Mouse (Mus musculus): ENCODE data around the gene Ranbp9. TPM values are rescaled to one million over a fixed set of nuclear protein-coding genes. Genes with fewer than 3 reads are reported as not detected.

Gene Ranbp9
- polyA plus RNA-seq, 1 experiment from 2014 or later: 7.7 TPM

- peaks cover 22% of the 10 kb centered on the region for H3K4me1 ChIP-seq (replicated peaks)
- H3K9me3 ChIP-seq (replicated peaks): no peaks in the 10 kb centered on the region
- no peak overlapping the region for H3K4me3 ChIP-seq
These were observed 35.3 kb downstream of the Ranbp9 start for GRCm38 (mm10) chr13:43445754-43446153.

DNA sequence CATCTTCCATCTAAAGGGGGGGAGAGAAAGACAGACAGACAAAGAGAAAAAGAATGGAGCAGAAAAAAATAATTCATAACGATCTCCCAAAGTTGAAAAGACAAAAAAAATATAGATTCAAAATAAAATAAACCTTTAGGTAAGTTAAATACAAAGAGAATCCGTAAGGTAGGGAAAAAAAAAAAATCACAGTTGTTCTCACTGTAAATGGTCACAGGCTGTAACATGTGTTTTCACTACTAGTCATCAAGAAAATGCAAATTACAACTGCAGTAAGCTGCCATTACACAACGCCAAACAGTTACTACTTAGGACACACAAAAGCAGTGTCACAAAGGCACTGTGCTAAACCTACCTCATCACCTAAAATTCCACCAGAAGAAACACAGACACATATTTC, 36.4 kb downstream of the Ranbp9 start:
- H3K4me3 ChIP-seq: no peak overlapping the region
- ATAC-seq (replicated peaks; ENCODE audit: insufficient number of reproducible peaks, insufficient read depth, low FRiP score, low read depth): no peak
- H3K4me1 ChIP-seq (replicated peaks): peaks cover 22% of the 10 kb centered on the region
- no peak overlapping the region for H3K27ac ChIP-seq
- H3K36me3 ChIP-seq: no peaks in the 10 kb centered on the region
- H3K9me3 ChIP-seq (replicated peaks): no peaks in the 10 kb centered on the region
- H3K9ac ChIP-seq: no peak overlapping the region
- no peaks in the 10 kb centered on the region for H3K27me3 ChIP-seq
- H3K4me2 ChIP-seq: no peak overlapping the region
- whole genome bisulfite sequencing: 90% methylated on average over 3 of the region's 3 CpGs

More at GRCm38 (mm10) chr13:43445754-43446153, 35.3 kb downstream of the Ranbp9 start:
- no peak for ATAC-seq (replicated peaks; ENCODE audit: insufficient number of reproducible peaks, insufficient read depth, low FRiP score, low read depth)
- 60% methylated on average over 4 of the region's 4 CpGs for WGBS
- H3K27ac ChIP-seq: no peak overlapping the region
- H3K36me3 ChIP-seq: no peaks in the 10 kb centered on the region
- no peak overlapping the region for H3K9ac ChIP-seq
- no peak overlapping the region for H3K4me2 ChIP-seq
- no peaks in the 10 kb centered on the region for H3K27me3 ChIP-seq

GRCm38 (mm10) chr13:43443706-43444105, 37.4 kb downstream of the Ranbp9 start:
- Histone ChIP-seq H3K4me2 (no peak overlapping the region), H3K4me3 (no peak overlapping the region), H3K27me3 (no peaks in the 10 kb centered on the region), H3K27ac (no peak overlapping the region), H3K4me1 (replicated peaks) (peaks cover 26% of the 10 kb centered on the region), H3K9ac (no peak overlapping the region), H3K36me3 (no peaks in the 10 kb centered on the region), H3K9me3 (replicated peaks) (no peaks in the 10 kb centered on the region)
- 94% methylated on average over 4 of the region's 4 CpGs for WGBS
- ATAC-seq (replicated peaks; ENCODE audit: insufficient number of reproducible peaks, insufficient read depth, low FRiP score, low read depth): no peak

DNA sequence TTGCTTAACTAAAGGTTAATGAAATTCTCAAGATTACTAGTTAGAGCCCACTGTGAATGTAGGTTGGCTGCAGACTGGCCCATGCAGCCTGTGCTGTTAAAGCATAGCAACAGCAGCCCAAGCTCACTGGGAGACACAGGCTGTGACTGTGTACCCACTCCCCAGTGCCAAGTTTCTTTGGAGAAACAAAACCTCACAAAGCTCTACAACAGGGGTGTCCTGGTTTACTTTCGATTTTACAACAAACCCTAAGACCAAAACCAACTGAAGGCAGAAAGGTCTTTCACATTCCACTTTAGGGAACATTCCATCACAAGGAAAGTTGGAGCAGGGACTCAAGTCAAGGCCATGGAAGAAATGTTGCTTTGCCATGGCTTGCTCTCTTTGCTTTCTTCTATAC, 38.5 kb downstream of the Ranbp9 start:
- H3K27me3 ChIP-seq: no peaks in the 10 kb centered on the region
- H3K27ac ChIP-seq: no peak overlapping the region
- no peaks in the 10 kb centered on the region for H3K36me3 ChIP-seq
- no peak overlapping the region for H3K4me3 ChIP-seq
- WGBS: 78% methylated on average over 1 of the region's 1 CpGs
- no peak for ATAC-seq (replicated peaks; ENCODE audit: insufficient number of reproducible peaks, insufficient read depth, low FRiP score, low read depth)
- H3K4me1 ChIP-seq (replicated peaks): peaks cover 24% of the 10 kb centered on the region
- H3K4me2 ChIP-seq: no peak overlapping the region
- no peaks in the 10 kb centered on the region; the same call in 1 of the 2 replicates for H3K9me3 ChIP-seq (replicated peaks)
- H3K9ac ChIP-seq: no peak overlapping the region

DNA sequence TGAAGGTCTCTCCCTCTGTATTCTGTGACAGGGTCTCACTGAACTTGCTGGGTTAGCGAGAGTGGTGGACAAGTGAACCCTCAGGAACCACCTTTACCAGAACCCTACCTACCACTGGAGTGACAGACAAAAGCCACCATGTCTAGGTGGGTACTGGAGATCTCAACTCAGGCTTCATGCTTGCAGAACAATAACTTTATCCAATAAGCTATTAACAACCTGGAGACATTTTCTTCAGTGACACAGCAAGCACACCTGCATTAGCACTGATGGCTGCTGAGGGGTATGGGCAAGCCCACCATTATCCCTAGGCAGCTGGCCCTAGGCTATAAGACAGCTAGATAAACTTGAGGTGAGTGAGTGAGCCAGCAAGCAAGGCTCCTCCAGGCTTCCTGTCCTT, 40.7 kb downstream of the Ranbp9 start:
- no peak for ATAC-seq (replicated peaks; ENCODE audit: insufficient number of reproducible peaks, insufficient read depth, low FRiP score, low read depth)
- Histone ChIP-seq H3K27me3 (no peaks in the 10 kb centered on the region), H3K4me2 (no peak overlapping the region), H3K9ac (no peak overlapping the region), H3K36me3 (no peaks in the 10 kb centered on the region), H3K27ac (no peak overlapping the region), H3K9me3 (replicated peaks) (no peaks in the 10 kb centered on the region; the same call in 1 of the 2 replicates), H3K4me3 (no peak overlapping the region), H3K4me1 (replicated peaks) (peaks cover 12% of the 10 kb centered on the region; the same call in 1 of the 2 replicates)
- WGBS: 88% methylated on average over 1 of the region's 1 CpGs

DNA sequence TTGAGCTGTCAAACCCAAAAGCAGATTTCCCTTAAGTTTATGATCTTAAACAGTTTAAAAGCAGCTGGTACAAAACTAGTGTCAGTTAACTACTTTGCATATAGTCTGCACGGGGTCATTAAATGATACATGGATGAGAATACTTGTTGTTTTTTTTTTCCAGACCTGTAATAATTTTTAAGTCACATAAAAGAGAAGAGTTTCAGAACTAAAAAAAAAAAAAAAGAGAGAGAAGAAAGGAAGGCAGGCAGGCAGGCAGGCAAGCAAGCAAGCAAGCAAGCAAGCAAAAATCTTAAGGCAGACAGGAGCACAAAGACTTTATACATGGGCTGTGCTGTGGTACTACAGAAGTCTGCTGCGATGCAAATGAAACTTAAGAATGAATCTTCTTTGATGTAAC, 47.7 kb downstream of the Ranbp9 start:
- no peak overlapping the region for H3K27ac ChIP-seq
- H3K4me2 ChIP-seq: no peak overlapping the region
- H3K4me1 ChIP-seq (replicated peaks): 0 out of 2 replicates have a peak, but pooled peaks cover 3% of the 10 kb centered on the region
- ATAC-seq (replicated peaks; ENCODE audit: insufficient number of reproducible peaks, insufficient read depth, low FRiP score, low read depth): no peak
- no peak overlapping the region for H3K4me3 ChIP-seq
- no peaks in the 10 kb centered on the region for H3K27me3 ChIP-seq
- whole genome bisulfite sequencing: 83% methylated on average over 2 of the region's 2 CpGs
- H3K9me3 ChIP-seq (replicated peaks): no peaks in the 10 kb centered on the region; the same call in 1 of the 2 replicates
- no peaks in the 10 kb centered on the region for H3K36me3 ChIP-seq
- no peak overlapping the region for H3K9ac ChIP-seq

- Histone ChIP-seq H3K27me3 (no peaks in the 10 kb centered on the region), H3K4me2 (no peak overlapping the region), H3K27ac (no peak overlapping the region), H3K36me3 (0 out of 2 replicates have a peak, but pooled peaks cover 3% of the 10 kb centered on the region), H3K4me1 (replicated peaks) (no peaks in the 10 kb centered on the region), H3K4me3 (no peak overlapping the region), H3K9ac (no peak overlapping the region), H3K9me3 (replicated peaks) (no peaks in the 10 kb centered on the region)
- ATAC-seq (replicated peaks; ENCODE audit: insufficient number of reproducible peaks, insufficient read depth, low FRiP score, low read depth): no peak
- WGBS: 70% methylated on average over 4 of the region's 4 CpGs
These were observed 52.6 kb downstream of the Ranbp9 start for GRCm38 (mm10) chr13:43428436-43428835.

DNA sequence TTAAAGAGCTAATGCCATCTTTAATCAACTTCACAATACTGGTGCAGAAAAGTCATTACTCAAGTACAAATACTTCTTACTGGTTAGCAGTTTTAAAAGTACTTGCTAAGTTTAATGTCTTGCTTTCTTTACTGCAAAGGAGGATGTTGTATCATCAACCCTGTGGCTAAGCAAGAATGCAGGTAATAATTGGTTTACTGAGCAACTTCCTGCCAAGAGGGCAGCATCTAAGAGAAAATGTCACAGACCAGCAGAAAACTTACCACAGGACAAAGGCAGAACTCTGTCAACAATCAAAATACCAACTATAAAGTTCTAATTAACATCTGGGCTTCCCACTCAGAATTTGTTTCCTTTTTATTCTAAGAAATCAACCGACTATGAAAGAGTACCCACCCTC, 65.8 kb downstream of the Ranbp9 start:
- no peak overlapping the region for H3K9ac ChIP-seq
- peaks cover 75% of the 10 kb centered on the region for H3K36me3 ChIP-seq
- WGBS: 84% methylated on average over 1 of the region's 1 CpGs
- H3K9me3 ChIP-seq (replicated peaks): no peaks in the 10 kb centered on the region
- H3K4me3 ChIP-seq: no peak overlapping the region
- H3K4me1 ChIP-seq (replicated peaks): no peaks in the 10 kb centered on the region
- H3K4me2 ChIP-seq: no peak overlapping the region
- no peaks in the 10 kb centered on the region for H3K27me3 ChIP-seq
- H3K27ac ChIP-seq: no peak overlapping the region
- no peak for ATAC-seq (replicated peaks; ENCODE audit: insufficient number of reproducible peaks, insufficient read depth, low FRiP score, low read depth)

DNA sequence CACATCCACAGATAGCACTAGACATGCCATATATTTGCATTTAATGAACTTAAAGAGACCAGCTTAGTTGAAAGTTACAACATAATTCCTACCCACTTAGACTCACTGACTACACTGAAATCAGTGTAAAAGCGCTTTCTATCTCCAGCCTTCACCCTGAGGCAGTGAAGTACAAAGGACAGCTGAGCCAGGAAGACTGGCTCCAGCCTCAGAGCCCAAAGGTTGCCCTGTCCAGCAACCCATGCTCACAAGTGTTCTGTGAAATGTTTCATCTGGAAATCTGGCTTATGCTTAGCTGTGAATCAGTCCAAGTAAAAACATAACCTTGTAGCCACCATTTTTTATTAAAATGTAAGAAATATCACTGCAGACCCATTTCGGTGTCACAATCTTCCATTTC, 67.5 kb downstream of the Ranbp9 start:
- H3K27ac ChIP-seq: no peak overlapping the region
- 95% methylated on average over 2 of the region's 2 CpGs for WGBS
- ATAC-seq (replicated peaks; ENCODE audit: insufficient number of reproducible peaks, insufficient read depth, low FRiP score, low read depth): no peak
- H3K9ac ChIP-seq: no peak overlapping the region
- H3K36me3 ChIP-seq: peaks cover 69% of the 10 kb centered on the region
- H3K27me3 ChIP-seq: no peaks in the 10 kb centered on the region
- H3K9me3 ChIP-seq (replicated peaks): no peaks in the 10 kb centered on the region
- H3K4me3 ChIP-seq: no peak overlapping the region
- no peak overlapping the region for H3K4me2 ChIP-seq
- no peaks in the 10 kb centered on the region for H3K4me1 ChIP-seq (replicated peaks)

GRCm38 (mm10) chr13:43412311-43412710, 68.8 kb downstream of the Ranbp9 start:
- no peak overlapping the region for H3K9ac ChIP-seq
- H3K4me2 ChIP-seq: no peak overlapping the region
- H3K27me3 ChIP-seq: no peaks in the 10 kb centered on the region
- H3K27ac ChIP-seq: no peak overlapping the region
- no peaks in the 10 kb centered on the region for H3K4me1 ChIP-seq (replicated peaks)
- H3K4me3 ChIP-seq: no peak overlapping the region
- no peak for ATAC-seq (replicated peaks; ENCODE audit: insufficient number of reproducible peaks, insufficient read depth, low FRiP score, low read depth)
- WGBS: 86% methylated on average over 7 of the region's 7 CpGs
- peaks cover 71% of the 10 kb centered on the region for H3K36me3 ChIP-seq
- H3K9me3 ChIP-seq (replicated peaks): no peaks in the 10 kb centered on the region

GRCm38 (mm10) chr13:43399576-43399975, 81.5 kb downstream of the Ranbp9 start:
- Histone ChIP-seq H3K4me1 (replicated peaks) (peaks cover 7% of the 10 kb centered on the region), H3K9me3 (replicated peaks) (no peaks in the 10 kb centered on the region), H3K27me3 (no peaks in the 10 kb centered on the region), H3K9ac (no peak overlapping the region), H3K4me2 (peak overlapping the region; percentile 64), H3K36me3 (peaks cover 35% of the 10 kb centered on the region), H3K4me3 (peak overlapping the region; percentile 88; the same call in 1 of the 2 replicates), H3K27ac (no peak overlapping the region)
- 77% methylated on average over 5 of the region's 5 CpGs for WGBS
- no peak for ATAC-seq (replicated peaks; ENCODE audit: insufficient number of reproducible peaks, insufficient read depth, low FRiP score, low read depth)

GRCm38 (mm10) chr13:43398297-43399080, 82.6 kb downstream of the Ranbp9 start, which contains the start of gene Nol7:
Nol7 (plus strand) TSS chr13:43398390.
- H3K27ac ChIP-seq: peak within 1 kb of the TSS; percentile 98
- peak within 1 kb of the TSS; percentile 87 for H3K9ac ChIP-seq
- peak within 1 kb of the TSS; percentile 64 for H3K4me2 ChIP-seq
- H3K27me3 ChIP-seq: no peaks in the 10 kb centered on the region
- H3K4me3 ChIP-seq: peak within 1 kb of the TSS; percentile 88
- WGBS: under 1% methylated on average over 72 of the region's 72 CpGs
- no peaks in the 10 kb centered on the region for H3K9me3 ChIP-seq (replicated peaks)
- H3K4me1 ChIP-seq (replicated peaks): peaks cover 7% of the 10 kb centered on the region
- H3K36me3 ChIP-seq: peaks cover 33% of the 10 kb centered on the region
- peak; percentile 91 for ATAC-seq (replicated peaks; ENCODE audit: insufficient number of reproducible peaks, insufficient read depth, low FRiP score, low read depth)
